Mouse (Mus musculus) stomach, embryonic 15.5 days (tissue): ENCODE results near the gene Cyp4f17. TPM values are rescaled to one million over a fixed set of nuclear protein-coding genes. Genes with fewer than 3 reads are reported as not detected.
"Not testable (repeated sequence)": the region's sequence is repeated elsewhere in the genome, so short reads cannot be mapped to it uniquely, and the experiment has no call there.

Experiments
- ATAC-seq: fragments of 200-750 bp; cut with Nextera tagmentation; 2 replicates; pipeline ENCODE4 v1.8.0; 2017; ENCODE audit warnings: low read depth, moderate number of reproducible peaks, moderate TSS enrichment; ENCODE audit not compliant: insufficient read depth, low FRiP score
- H3K27ac ChIP-seq: fragments of 300-500 bp; sonication (generic); 2 replicates; pipeline ENCODE4 v1.5.1; 2015; ENCODE audit warnings: mild to moderate bottlenecking, inconsistent platforms
- H3K27me3 ChIP-seq: fragments of 300-500 bp; sonication (generic); replicated peaks from 2 replicates; pipeline ENCODE4 v1.6.1; 2015; ENCODE audit warnings: inconsistent platforms
- H3K36me3 ChIP-seq: fragments of 300-500 bp; sonication (generic); 2 replicates; pipeline ENCODE4 v1.6.1; 2015; ENCODE audit warnings: inconsistent platforms
- H3K4me1 ChIP-seq: fragments of 300-500 bp; sonication (generic); 2 replicates; pipeline ENCODE4 v1.6.1; 2015; ENCODE audit warnings: inconsistent platforms
- H3K4me2 ChIP-seq: fragments of 300-500 bp; sonication (generic); 2 replicates; pipeline ENCODE4 v1.6.1; 2015; ENCODE audit warnings: mild to moderate bottlenecking, inconsistent platforms
- H3K4me3 ChIP-seq: fragments of 300-500 bp; sonication (generic); replicated peaks from 2 replicates; pipeline ENCODE4 v1.5.1; 2015; ENCODE audit warnings: inconsistent platforms
- H3K9ac ChIP-seq: fragments of 300-500 bp; sonication (generic); 2 replicates; pipeline ENCODE4 v1.6.1; 2015; ENCODE audit warnings: inconsistent platforms
- H3K9me3 ChIP-seq: fragments of 300-500 bp; sonication (generic); 2 replicates; pipeline ENCODE4 v1.6.1; 2016; ENCODE audit warnings: inconsistent platforms
- WGBS: fragments of 180-500 bp; shearing (Covaris S2); methylation state at CpG from one replicate; pipeline ENCODE4 v1.1.7; 2015; 5-methylcytosine and 5-hydroxymethylcytosine counted together
- polyA plus RNA-seq: library from polyadenylated mRNA; unstranded; fragments of >200 nt; fragmentation: Nextera tagmentation; extraction: Ambion mirVana; gene quantifications from 2 replicates; pipeline ENCODE4 v1.2.1, GENCODE M21; 2015

Gene Cyp4f17
- polyA plus RNA-seq, 1 experiment from 2014 or later, result 7.4 TPM

DNA sequence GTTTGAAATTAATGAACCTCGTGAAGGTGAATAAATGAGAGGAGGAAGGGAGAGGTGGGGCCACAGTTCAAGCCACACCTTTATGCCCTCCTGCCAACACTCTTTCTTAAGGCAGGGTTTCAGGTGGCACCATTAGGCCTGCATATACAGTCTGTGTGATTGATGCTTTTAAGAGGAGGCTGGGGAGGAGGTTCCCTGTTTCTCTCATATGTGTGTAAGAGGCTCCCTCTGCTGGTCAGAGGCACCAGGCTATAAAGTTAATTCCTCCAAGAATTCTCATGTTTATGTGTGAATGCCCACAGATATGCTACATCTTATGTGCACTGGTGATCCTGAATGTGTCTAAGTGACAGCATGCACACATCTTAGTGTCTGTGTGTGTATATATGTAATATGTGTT, 11.2 kb upstream of the Cyp4f17 start:
- no peak overlapping the region for H3K9ac ChIP-seq

DNA sequence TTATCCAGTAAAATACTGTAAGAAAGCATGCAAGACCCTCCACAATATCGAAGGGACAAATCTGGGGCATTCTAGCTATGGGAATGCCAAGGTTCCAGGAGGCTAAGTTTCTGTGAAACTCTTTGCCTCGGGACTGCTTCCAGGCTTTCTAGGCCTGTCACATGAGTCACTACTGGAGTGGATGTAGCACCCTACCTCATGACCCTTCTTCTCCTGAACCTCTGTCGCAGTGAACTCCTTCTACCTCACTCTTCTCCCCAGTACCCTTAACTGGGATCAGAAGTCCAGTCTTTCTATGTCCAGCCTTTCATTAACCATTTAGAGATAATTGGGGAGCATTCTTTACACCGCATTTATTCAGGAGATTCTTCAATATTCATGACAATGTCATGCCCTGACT, 5.3 kb upstream of the Cyp4f17 start:
- 85% methylated on average over 4 of the region's 4 CpGs for WGBS
- not testable (repeated sequence) for H3K9me3 ChIP-seq, H3K27me3 ChIP-seq, H3K4me2 ChIP-seq, H3K4me1 ChIP-seq, H3K36me3 ChIP-seq, H3K27ac ChIP-seq, H3K9ac ChIP-seq, H3K4me3 ChIP-seq, ATAC-seq

More for the DNA sequence above, 11.2 kb upstream of the Cyp4f17 start:
- 36% methylated on average over 1 of the region's 1 CpGs for WGBS
- Histone ChIP-seq H3K36me3 (no peaks in the 10 kb centered on the region), H3K27ac (no peak overlapping the region), H3K27me3 (no peaks in the 10 kb centered on the region), H3K9me3 (no peaks in the 10 kb centered on the region), H3K4me2 (no peak overlapping the region), H3K4me1 (no peaks in the 10 kb centered on the region), H3K4me3 (no peak overlapping the region)
- ATAC-seq, result peak; percentile 35; the same call in 1 of the 2 replicates

DNA sequence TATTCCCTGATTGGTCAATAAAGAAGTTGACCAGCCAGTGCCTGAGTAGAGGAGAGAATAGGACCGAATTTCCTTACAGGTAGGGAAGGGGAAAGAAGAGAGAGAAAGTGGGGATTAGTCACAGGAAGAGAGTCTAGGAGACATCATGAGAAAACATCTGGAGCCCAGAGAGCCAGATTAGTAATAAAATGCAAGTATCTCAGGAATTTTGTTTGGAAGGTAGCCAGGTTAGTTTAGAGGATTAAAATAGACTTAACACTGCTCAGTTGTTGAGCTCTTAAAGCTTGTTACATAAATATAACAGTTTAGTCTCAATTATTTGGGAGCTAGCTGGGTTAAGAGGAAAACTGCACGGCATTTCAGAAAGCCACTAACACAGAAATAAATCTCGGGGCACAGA, 4.8 kb upstream of the Cyp4f17 start:
- no peaks in the 10 kb centered on the region for H3K36me3 ChIP-seq
- 59% methylated on average over 3 of the region's 3 CpGs for WGBS
- no peaks in the 10 kb centered on the region for H3K27me3 ChIP-seq
- no peaks in the 10 kb centered on the region for H3K9me3 ChIP-seq
- no peak overlapping the region for H3K27ac ChIP-seq
- no peak for ATAC-seq
- no peak overlapping the region for H3K4me2 ChIP-seq
- no peaks in the 10 kb centered on the region; the same call in 1 of the 2 replicates for H3K4me1 ChIP-seq
- no peak overlapping the region for H3K9ac ChIP-seq
- no peak overlapping the region for H3K4me3 ChIP-seq

DNA sequence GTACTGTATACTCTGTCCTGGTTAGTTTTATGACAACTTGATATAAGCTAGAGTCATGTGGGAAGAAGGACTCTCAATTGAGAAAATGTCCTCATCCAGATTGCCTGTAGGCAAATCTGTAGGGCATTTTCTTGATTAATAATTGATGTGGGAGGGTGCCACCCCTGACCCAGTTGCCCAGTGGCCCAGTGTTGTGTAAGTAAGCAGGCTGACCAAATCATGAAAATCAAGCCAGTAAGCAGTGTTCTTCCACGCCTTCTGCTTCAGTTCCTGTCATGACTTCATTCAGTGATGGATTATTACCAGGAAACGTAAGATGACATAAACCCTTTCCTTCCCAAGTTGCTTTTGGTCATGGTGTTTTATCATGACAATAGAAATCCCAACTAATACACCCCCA, 2.7 kb upstream of the Cyp4f17 start:
- ATAC-seq, result no peak
- Histone ChIP-seq H3K27ac (no peak overlapping the region), H3K27me3 (no peaks in the 10 kb centered on the region), H3K4me2 (no peak overlapping the region), H3K36me3 (no peaks in the 10 kb centered on the region), H3K4me1 (peaks cover 7% of the 10 kb centered on the region), H3K9ac (no peak overlapping the region), H3K9me3 (no peaks in the 10 kb centered on the region), H3K4me3 (no peak overlapping the region)
- WGBS, result 61% methylated on average over 2 of the region's 2 CpGs

DNA sequence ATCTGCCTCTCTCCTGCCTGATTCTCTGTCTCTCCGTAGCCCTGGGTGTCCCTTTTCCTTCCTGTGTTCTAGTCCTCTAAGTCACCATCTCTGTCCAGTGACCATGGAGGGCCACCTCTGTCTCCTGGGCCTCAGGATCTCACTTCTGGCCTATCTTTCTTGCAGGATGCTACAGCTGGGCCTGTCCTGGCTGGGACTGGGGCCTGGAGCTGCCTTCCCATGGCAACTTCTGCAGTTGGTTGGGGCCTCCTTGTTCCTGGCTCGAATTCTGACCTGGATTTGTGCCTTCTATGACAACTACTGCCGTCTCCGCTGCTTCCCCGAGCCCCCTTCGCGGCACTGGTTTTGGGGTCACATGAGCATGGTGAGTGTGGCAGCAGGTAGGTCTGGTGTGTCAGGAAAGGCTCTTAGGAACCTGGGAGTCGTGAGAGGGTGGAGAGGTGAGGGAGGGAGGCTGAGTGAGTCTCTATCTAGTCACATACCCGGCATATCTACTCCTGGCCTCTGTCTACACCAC, 937 bp downstream of the Cyp4f17 start:
- Histone ChIP-seq H3K9me3 (no peaks in the 10 kb centered on the region), H3K27me3 (no peaks in the 10 kb centered on the region), H3K36me3 (no peaks in the 10 kb centered on the region), H3K4me2 (peak overlapping the region; percentile 88), H3K4me1 (peaks cover 7% of the 10 kb centered on the region), H3K27ac (peak overlapping the region; percentile 56; the same call in 1 of the 2 replicates), H3K9ac (peak overlapping the region; percentile 9; the same call in 1 of the 2 replicates), H3K4me3 (peak overlapping the region; percentile 46)
- WGBS, result 38% methylated on average over 9 of the region's 9 CpGs
- 0 out of 2 replicates have a peak, but pooled peaks have one; percentile 16 for ATAC-seq

DNA sequence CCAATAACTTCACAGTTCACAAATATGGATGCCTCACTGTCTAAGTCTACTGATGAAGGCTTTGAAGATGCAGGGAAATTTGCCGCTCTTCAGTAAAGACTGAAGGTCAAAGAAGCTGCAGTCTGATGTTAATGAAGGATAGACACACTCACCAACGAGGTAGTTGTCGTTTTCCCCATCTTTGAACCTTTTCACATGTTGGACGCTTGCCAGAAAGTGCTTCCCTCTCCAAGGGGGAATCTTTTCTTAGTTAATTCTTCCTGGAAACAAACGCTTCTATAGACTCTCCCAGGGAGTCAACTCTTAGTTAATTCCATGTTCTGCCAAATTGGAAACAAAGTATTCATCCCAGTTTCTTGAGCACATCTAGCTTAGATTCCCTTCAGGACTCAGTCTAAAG, 10.3 kb downstream of the Cyp4f17 start:
- Histone ChIP-seq H3K4me1 (no peaks in the 10 kb centered on the region), H3K9ac (no peak overlapping the region), H3K4me2 (no peak overlapping the region), H3K36me3 (no peaks in the 10 kb centered on the region), H3K27me3 (no peaks in the 10 kb centered on the region), H3K27ac (no peak overlapping the region), H3K4me3 (no peak overlapping the region), H3K9me3 (no peaks in the 10 kb centered on the region)
- ATAC-seq, result no peak
- WGBS, result 75% methylated on average over 5 of the region's 5 CpGs

DNA sequence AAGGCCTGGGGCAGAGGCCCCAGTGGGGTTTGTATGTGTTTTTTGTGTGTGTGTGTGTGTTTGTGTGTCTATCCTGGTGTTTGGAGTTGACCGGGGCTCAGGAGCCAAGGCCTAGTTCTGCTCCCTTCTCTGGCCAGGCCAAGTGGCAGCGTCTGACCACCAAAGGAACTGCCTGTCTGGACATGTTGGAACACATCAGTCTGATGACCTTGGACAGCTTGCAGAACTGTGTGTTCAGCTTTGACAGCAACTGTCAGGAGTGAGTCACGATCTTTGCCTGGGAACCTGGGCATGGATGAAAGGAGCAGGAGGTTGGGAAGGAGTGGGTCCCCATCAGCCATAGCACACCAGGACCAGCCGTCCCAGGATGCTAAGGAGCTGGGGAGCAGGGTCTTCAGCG, 16.1 kb downstream of the Cyp4f17 start:
- Histone ChIP-seq H3K36me3 (no peaks in the 10 kb centered on the region), H3K9me3 (no peaks in the 10 kb centered on the region), H3K4me3 (no peak overlapping the region), H3K9ac (no peak overlapping the region), H3K27ac (no peak overlapping the region), H3K27me3 (no peaks in the 10 kb centered on the region), H3K4me2 (no peak overlapping the region), H3K4me1 (no peaks in the 10 kb centered on the region)
- ATAC-seq, result no peak
- WGBS, result 82% methylated on average over 5 of the region's 5 CpGs

DNA sequence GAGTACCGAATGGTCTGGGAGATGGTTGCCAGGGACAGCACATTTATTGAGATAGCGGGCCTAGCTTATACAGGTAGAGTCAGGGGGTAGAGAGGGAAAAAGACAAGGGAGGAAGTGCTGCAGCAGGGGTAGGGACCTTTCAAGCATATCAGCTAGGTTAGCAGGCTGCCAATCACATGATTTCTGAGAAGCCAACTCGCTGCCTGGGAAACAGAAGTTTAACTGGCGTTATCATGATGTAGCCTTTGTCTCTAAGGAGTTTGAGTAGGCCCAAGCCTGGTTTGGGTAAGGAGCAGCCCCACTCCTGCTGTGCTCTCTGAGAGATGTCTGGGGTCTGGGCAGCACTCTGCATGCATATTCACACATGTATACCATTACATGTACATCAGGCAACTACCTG, 16.5 kb downstream of the Cyp4f17 start:
- Histone ChIP-seq H3K4me3 (no peak overlapping the region), H3K9ac (no peak overlapping the region), H3K27me3 (no peaks in the 10 kb centered on the region), H3K4me2 (no peak overlapping the region), H3K4me1 (no peaks in the 10 kb centered on the region), H3K27ac (no peak overlapping the region), H3K9me3 (no peaks in the 10 kb centered on the region), H3K36me3 (no peaks in the 10 kb centered on the region)
- no peak for ATAC-seq
- WGBS, result 93% methylated on average over 4 of the region's 4 CpGs

DNA sequence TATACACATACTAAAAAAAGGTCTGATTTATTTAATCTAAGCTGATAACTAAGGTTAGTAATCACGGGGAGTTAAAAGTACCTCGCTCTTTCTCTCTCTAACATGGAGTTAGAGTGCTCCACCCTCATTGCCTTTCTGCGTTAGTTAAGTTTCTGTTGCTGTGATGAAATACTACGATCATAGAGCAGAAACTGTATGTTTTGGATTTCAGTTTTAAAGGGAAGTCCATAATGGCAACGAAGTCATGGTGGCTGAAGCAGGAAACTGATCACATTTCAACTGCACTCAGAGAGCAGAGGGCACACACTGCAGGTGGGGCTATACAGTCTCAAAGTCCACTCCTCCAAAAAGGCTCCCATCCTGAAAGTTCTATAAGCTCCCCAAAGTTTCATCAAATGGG, 17.0 kb downstream of the Cyp4f17 start:
- Histone ChIP-seq H3K27ac (no peak overlapping the region), H3K36me3 (no peaks in the 10 kb centered on the region), H3K4me3 (no peak overlapping the region), H3K9ac (no peak overlapping the region), H3K9me3 (no peaks in the 10 kb centered on the region), H3K27me3 (no peaks in the 10 kb centered on the region), H3K4me2 (no peak overlapping the region), H3K4me1 (no peaks in the 10 kb centered on the region)
- ATAC-seq, result no peak
- 83% methylated on average over 5 of the region's 5 CpGs for WGBS

DNA sequence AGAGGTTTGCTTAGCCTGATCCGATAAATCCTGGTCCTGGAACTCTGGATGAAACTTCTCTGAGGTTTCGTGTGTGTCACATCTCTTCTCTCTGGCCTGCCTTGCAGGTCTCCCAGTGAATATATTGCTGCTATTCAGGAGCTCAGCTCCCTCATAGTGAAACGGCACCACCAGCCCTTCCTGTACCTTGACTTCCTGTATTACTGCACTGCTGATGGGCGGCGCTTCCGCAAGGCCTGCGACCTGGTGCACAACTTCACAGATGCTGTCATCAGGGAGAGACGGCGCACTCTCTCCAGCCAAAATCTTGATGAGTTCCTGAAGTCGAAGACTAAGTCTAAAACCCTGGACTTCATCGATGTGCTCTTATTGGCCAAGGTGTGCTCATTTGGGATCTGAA, 18.0 kb downstream of the Cyp4f17 start:
- H3K9ac ChIP-seq, result no peak overlapping the region
- no peak for ATAC-seq
- WGBS, result 89% methylated on average over 11 of the region's 11 CpGs

DNA sequence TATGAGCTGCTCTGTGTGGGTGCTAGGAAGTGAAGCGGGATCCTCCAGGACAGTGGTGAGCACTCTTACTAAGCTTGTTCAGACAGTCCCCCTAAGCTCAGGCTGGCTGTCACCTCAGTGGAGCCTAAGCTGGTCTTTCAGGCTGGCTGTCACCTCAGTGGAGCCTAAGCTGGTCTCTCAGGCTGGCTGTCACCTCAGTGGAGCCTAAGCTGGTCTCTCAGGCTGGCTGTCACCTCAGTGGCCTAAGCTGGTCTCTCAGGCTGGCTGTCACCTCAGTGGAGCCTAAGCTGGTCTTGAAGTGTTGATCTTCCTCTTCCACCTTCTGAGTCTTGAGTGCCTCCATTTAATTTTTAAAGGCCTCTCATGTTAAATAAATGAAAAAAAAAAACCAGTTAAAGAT, 20.5 kb downstream of the Cyp4f17 start:
- not testable (repeated sequence) for H3K4me3 ChIP-seq, H3K9me3 ChIP-seq, H3K27ac ChIP-seq, H3K36me3 ChIP-seq, ATAC-seq, H3K4me1 ChIP-seq, H3K4me2 ChIP-seq, H3K9ac ChIP-seq, H3K27me3 ChIP-seq
- WGBS, result 85% methylated on average over 1 of the region's 1 CpGs

More for the DNA sequence above, 18.0 kb downstream of the Cyp4f17 start:
- no peaks in the 10 kb centered on the region for H3K36me3 ChIP-seq
- no peak overlapping the region for H3K4me3 ChIP-seq
- no peaks in the 10 kb centered on the region for H3K9me3 ChIP-seq
- H3K4me1 ChIP-seq, result no peaks in the 10 kb centered on the region
- no peaks in the 10 kb centered on the region for H3K27me3 ChIP-seq
- H3K4me2 ChIP-seq, result no peak overlapping the region
- H3K27ac ChIP-seq, result no peak overlapping the region

DNA sequence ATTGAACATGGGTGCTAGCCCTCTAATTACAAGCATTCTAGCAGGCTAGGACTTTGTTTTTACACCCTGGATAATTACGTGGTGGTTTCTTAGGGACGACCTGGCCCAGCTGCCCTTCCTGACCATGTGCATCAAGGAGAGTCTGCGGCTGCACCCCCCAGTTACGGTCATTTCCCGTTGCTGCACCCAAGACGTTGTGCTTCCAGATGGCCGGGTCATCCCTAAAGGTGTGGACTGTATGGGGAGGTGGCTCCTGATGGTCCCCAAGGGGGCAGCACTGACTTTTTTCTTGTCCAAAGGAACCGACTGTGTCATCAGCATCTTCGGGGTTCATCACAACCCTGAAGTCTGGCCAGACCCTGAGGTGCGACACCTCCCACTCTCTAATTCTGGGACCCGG, 21.9 kb downstream of the Cyp4f17 start:
- H3K4me3 ChIP-seq, result no peak overlapping the region
- H3K36me3 ChIP-seq, result no peaks in the 10 kb centered on the region
- no peak overlapping the region for H3K27ac ChIP-seq
- H3K9ac ChIP-seq, result no peak overlapping the region
- WGBS, result 83% methylated on average over 11 of the region's 11 CpGs
- peak overlapping the region; percentile 50 for H3K4me2 ChIP-seq
- no peaks in the 10 kb centered on the region for H3K27me3 ChIP-seq
- no peaks in the 10 kb centered on the region for H3K9me3 ChIP-seq
- no peaks in the 10 kb centered on the region for H3K4me1 ChIP-seq
- no peak for ATAC-seq
